Mouse (Mus musculus) midbrain, embryonic 13.5 days (tissue): ENCODE data around the gene Mon2. TPM values are rescaled to one million over a fixed set of nuclear protein-coding genes. Genes with fewer than 3 reads are reported as not detected.

Source experiments
- ATAC-seq: fragments of 200-750 bp; cut with Nextera tagmentation; 2 replicates; pipeline ENCODE4 v1.8.0; 2017; ENCODE audit warnings: mild to moderate bottlenecking, moderate TSS enrichment, moderate library complexity
- H3K27ac ChIP-seq: fragments of 300-500 bp; sonication (generic); 2 replicates; pipeline ENCODE4 v1.5.1; 2015; ENCODE audit warnings: inconsistent platforms, mild to moderate bottlenecking, moderate library complexity
- H3K27me3 ChIP-seq: fragments of 300-500 bp; sonication (generic); 2 replicates; pipeline ENCODE4 v1.6.1; 2015; ENCODE audit warnings: mild to moderate bottlenecking, inconsistent platforms
- H3K36me3 ChIP-seq: fragments of 300-500 bp; sonication (generic); 2 replicates; pipeline ENCODE4 v1.6.1; 2015; ENCODE audit warnings: mild to moderate bottlenecking, inconsistent platforms
- H3K4me1 ChIP-seq: fragments of 300-500 bp; sonication (generic); replicated peaks from 2 replicates; pipeline ENCODE4 v1.6.1; 2015; ENCODE audit warnings: inconsistent platforms
- H3K4me2 ChIP-seq: fragments of 300-500 bp; sonication (generic); replicated peaks from 2 replicates; pipeline ENCODE4 v1.6.1; 2015; ENCODE audit warnings: moderate library complexity, mild to moderate bottlenecking, inconsistent platforms
- H3K4me3 ChIP-seq: fragments of 300-500 bp; sonication (generic); replicated peaks from 2 replicates; pipeline ENCODE4 v1.5.1; 2015; ENCODE audit warnings: mild to moderate bottlenecking, inconsistent platforms
- H3K9ac ChIP-seq: fragments of 300-500 bp; sonication (generic); replicated peaks from 2 replicates; pipeline ENCODE4 v1.6.1; 2015; ENCODE audit warnings: mild to moderate bottlenecking, inconsistent platforms
- H3K9me3 ChIP-seq: fragments of 300-500 bp; sonication (generic); 2 replicates; pipeline ENCODE4 v1.6.1; 2016; ENCODE audit warnings: mild to moderate bottlenecking, inconsistent platforms
- WGBS: fragments of 180-500 bp; shearing (Covaris S2); methylation state at CpG from one replicate; pipeline ENCODE4 v1.1.7; 2015; 5-methylcytosine and 5-hydroxymethylcytosine counted together
- polyA plus RNA-seq: library from polyadenylated mRNA; unstranded; fragments of >200 nt; fragmentation: Nextera tagmentation; extraction: Ambion mirVana; gene quantifications from 2 replicates; pipeline ENCODE4 v1.2.1, GENCODE M21; 2015

Mon2 gene
- polyA plus RNA-seq, 1 experiment from 2014 or later: 29.6 TPM

- peaks cover 52% of the 10 kb centered on the region for H3K36me3 ChIP-seq
- ATAC-seq: peak; percentile 79
- 89% methylated on average over 20 of the region's 20 CpGs for WGBS
These were observed 70.8 kb downstream of the Mon2 start for GRCm38 (mm10) chr10:123005237-123006185.

GRCm38 (mm10) chr10:123004475-123005236, 71.6 kb downstream of the Mon2 start:
- H3K4me3 ChIP-seq: no peak overlapping the region
- 81% methylated on average over 15 of the region's 15 CpGs for WGBS
- H3K36me3 ChIP-seq: peaks cover 52% of the 10 kb centered on the region
- H3K27me3 ChIP-seq: no peaks in the 10 kb centered on the region
- peak; percentile 62 for ATAC-seq
- no peak overlapping the region for H3K9ac ChIP-seq
- H3K9me3 ChIP-seq: no peaks in the 10 kb centered on the region
- no peak overlapping the region for H3K4me2 ChIP-seq
- no peaks in the 10 kb centered on the region for H3K4me1 ChIP-seq
- no peak overlapping the region for H3K27ac ChIP-seq

More at GRCm38 (mm10) chr10:123005237-123006185, 70.8 kb downstream of the Mon2 start:
- Histone ChIP-seq H3K4me3 (no peak overlapping the region), H3K9ac (no peak overlapping the region), H3K4me1 (no peaks in the 10 kb centered on the region), H3K9me3 (no peaks in the 10 kb centered on the region), H3K27me3 (no peaks in the 10 kb centered on the region), H3K27ac (no peak overlapping the region), H3K4me2 (no peak overlapping the region)

- no peak for ATAC-seq
- Histone ChIP-seq H3K9ac (no peak overlapping the region), H3K27ac (no peak overlapping the region), H3K27me3 (no peaks in the 10 kb centered on the region), H3K9me3 (no peaks in the 10 kb centered on the region), H3K36me3 (peaks cover 60% of the 10 kb centered on the region), H3K4me3 (no peak overlapping the region), H3K4me1 (no peaks in the 10 kb centered on the region), H3K4me2 (no peak overlapping the region)
- 82% methylated on average over 1 of the region's 1 CpGs for WGBS
These were observed 74.3 kb downstream of the Mon2 start for GRCm38 (mm10) chr10:123001985-123002384.

GRCm38 (mm10) chr10:123001363-123001762, 74.9 kb downstream of the Mon2 start:
- ATAC-seq: no peak
- Histone ChIP-seq H3K9me3 (no peaks in the 10 kb centered on the region), H3K4me3 (no peak overlapping the region), H3K27me3 (no peaks in the 10 kb centered on the region), H3K4me2 (no peak overlapping the region), H3K4me1 (no peaks in the 10 kb centered on the region), H3K27ac (no peak overlapping the region), H3K9ac (no peak overlapping the region), H3K36me3 (peaks cover 62% of the 10 kb centered on the region)
- 88% methylated on average over 3 of the region's 3 CpGs for WGBS

- no peaks in the 10 kb centered on the region for H3K9me3 ChIP-seq
- H3K4me3 ChIP-seq: no peak overlapping the region
- H3K9ac ChIP-seq: no peak overlapping the region
- H3K4me1 ChIP-seq: no peaks in the 10 kb centered on the region
- H3K27ac ChIP-seq: no peak overlapping the region
- H3K27me3 ChIP-seq: no peaks in the 10 kb centered on the region
- no peak for ATAC-seq
- no peak overlapping the region for H3K4me2 ChIP-seq
- 78% methylated on average over 6 of the region's 6 CpGs for WGBS
- H3K36me3 ChIP-seq: peaks cover 77% of the 10 kb centered on the region
These were observed 76.9 kb downstream of the Mon2 start for GRCm38 (mm10) chr10:122999356-122999755.

- 97% methylated on average over 2 of the region's 2 CpGs for WGBS
- Histone ChIP-seq H3K4me3 (no peak overlapping the region), H3K27me3 (no peaks in the 10 kb centered on the region), H3K9me3 (no peaks in the 10 kb centered on the region), H3K9ac (no peak overlapping the region), H3K27ac (no peak overlapping the region), H3K4me1 (no peaks in the 10 kb centered on the region), H3K4me2 (no peak overlapping the region), H3K36me3 (peaks cover 75% of the 10 kb centered on the region)
- no peak for ATAC-seq
These were observed 78.5 kb downstream of the Mon2 start for GRCm38 (mm10) chr10:122997852-122998251.

- Histone ChIP-seq H3K9ac (no peak overlapping the region), H3K4me1 (no peaks in the 10 kb centered on the region), H3K4me2 (no peak overlapping the region), H3K9me3 (no peaks in the 10 kb centered on the region), H3K27me3 (no peaks in the 10 kb centered on the region), H3K27ac (no peak overlapping the region), H3K4me3 (no peak overlapping the region), H3K36me3 (peaks cover 73% of the 10 kb centered on the region)
- no peak for ATAC-seq
- 48% methylated on average over 17 of the region's 17 CpGs for WGBS
These were observed 81.8 kb downstream of the Mon2 start for GRCm38 (mm10) chr10:122994402-122995107.

- WGBS: 89% methylated on average over 9 of the region's 9 CpGs
- ATAC-seq: no peak
- Histone ChIP-seq H3K27ac (no peak overlapping the region), H3K4me3 (no peak overlapping the region), H3K36me3 (peaks cover 45% of the 10 kb centered on the region), H3K9ac (no peak overlapping the region), H3K27me3 (no peaks in the 10 kb centered on the region), H3K4me1 (peaks cover 11% of the 10 kb centered on the region), H3K9me3 (no peaks in the 10 kb centered on the region), H3K4me2 (no peak overlapping the region)
These were observed 84.7 kb downstream of the Mon2 start for GRCm38 (mm10) chr10:122991648-122992047.

GRCm38 (mm10) chr10:122991053-122991452, 85.3 kb downstream of the Mon2 start:
- 97% methylated on average over 9 of the region's 9 CpGs for WGBS
- no peak overlapping the region for H3K4me3 ChIP-seq
- H3K36me3 ChIP-seq: peaks cover 39% of the 10 kb centered on the region
- peaks cover 13% of the 10 kb centered on the region for H3K4me1 ChIP-seq
- H3K9ac ChIP-seq: no peak overlapping the region
- no peaks in the 10 kb centered on the region for H3K27me3 ChIP-seq
- H3K4me2 ChIP-seq: no peak overlapping the region
- no peak overlapping the region for H3K27ac ChIP-seq
- H3K9me3 ChIP-seq: no peaks in the 10 kb centered on the region
- ATAC-seq: no peak

- no peaks in the 10 kb centered on the region for H3K9me3 ChIP-seq
- 94% methylated on average over 6 of the region's 6 CpGs for WGBS
- no peak overlapping the region for H3K27ac ChIP-seq
- H3K4me1 ChIP-seq: peaks cover 13% of the 10 kb centered on the region
- no peak overlapping the region for H3K4me2 ChIP-seq
- H3K4me3 ChIP-seq: no peak overlapping the region
- H3K36me3 ChIP-seq: peaks cover 35% of the 10 kb centered on the region
- H3K27me3 ChIP-seq: no peaks in the 10 kb centered on the region
- H3K9ac ChIP-seq: no peak overlapping the region
- ATAC-seq: no peak
These were observed 85.7 kb downstream of the Mon2 start for GRCm38 (mm10) chr10:122990606-122991005.

- Histone ChIP-seq H3K27ac (no peak overlapping the region), H3K9ac (no peak overlapping the region), H3K4me2 (no peak overlapping the region), H3K9me3 (no peaks in the 10 kb centered on the region), H3K4me1 (peaks cover 13% of the 10 kb centered on the region), H3K27me3 (no peaks in the 10 kb centered on the region), H3K4me3 (no peak overlapping the region), H3K36me3 (peaks cover 28% of the 10 kb centered on the region)
- 95% methylated on average over 9 of the region's 9 CpGs for WGBS
- ATAC-seq: no peak
These were observed 86.4 kb downstream of the Mon2 start for GRCm38 (mm10) chr10:122989916-122990315.

- H3K36me3 ChIP-seq: peaks cover 17% of the 10 kb centered on the region
- H3K9ac ChIP-seq: no peak overlapping the region
- no peaks in the 10 kb centered on the region for H3K9me3 ChIP-seq
- H3K4me1 ChIP-seq: peaks cover 25% of the 10 kb centered on the region
- 88% methylated on average over 7 of the region's 7 CpGs for WGBS
- no peak overlapping the region for H3K4me3 ChIP-seq
- ATAC-seq: no peak
- no peaks in the 10 kb centered on the region for H3K27me3 ChIP-seq
- no peak overlapping the region for H3K27ac ChIP-seq
- no peak overlapping the region for H3K4me2 ChIP-seq
These were observed 87.9 kb downstream of the Mon2 start for GRCm38 (mm10) chr10:122988372-122988771.
